Mouse (Mus musculus) lung, embryonic 14.5 days (tissue): ENCODE measurements around the gene Homer2. TPM values are rescaled to one million over a fixed set of nuclear protein-coding genes. Genes with fewer than 3 reads are reported as not detected.
A peak's percentile ranks its signal among the peaks of the same experiment; 100 is the strongest.

Experiments used
- ATAC-seq: fragments of 200-750 bp; cut with Nextera tagmentation; 2 replicates; pipeline ENCODE4 v1.8.0; 2017; ENCODE audit warnings: mild to moderate bottlenecking, moderate TSS enrichment, moderate library complexity; ENCODE audit not compliant: insufficient read depth
- DNase-seq: peaks from one replicate; pipeline ENCODE4 v3.0.0-alpha.2; 2015
- H3K27ac ChIP-seq: fragments of 300-500 bp; sonication (generic); 2 replicates; pipeline ENCODE4 v1.5.1; 2014; ENCODE audit warnings: low read depth, mild to moderate bottlenecking, moderate library complexity
- H3K27me3 ChIP-seq: fragments of 300-500 bp; sonication (generic); 2 replicates; pipeline ENCODE4 v1.6.1; 2014; ENCODE audit warnings: low read length, control low read depth; ENCODE audit not compliant: insufficient read depth
- H3K36me3 ChIP-seq: fragments of 300-500 bp; sonication (generic); 2 replicates; pipeline ENCODE4 v1.6.1; 2014; ENCODE audit warnings: control low read depth; ENCODE audit not compliant: insufficient read depth
- H3K4me1 ChIP-seq: fragments of 300-500 bp; sonication (generic); 2 replicates; pipeline ENCODE4 v1.6.1; 2014; ENCODE audit warnings: antibody characterized with exemption, control low read depth; ENCODE audit not compliant: insufficient read depth
- H3K4me2 ChIP-seq: fragments of 300-500 bp; sonication (generic); 2 replicates; pipeline ENCODE4 v1.6.1; 2014; ENCODE audit warnings: mild to moderate bottlenecking
- H3K4me3 ChIP-seq: fragments of 300-500 bp; sonication (generic); 2 replicates; pipeline ENCODE4 v1.5.1; 2014; ENCODE audit warnings: low read depth, low read length
- H3K9ac ChIP-seq: fragments of 300-500 bp; sonication (generic); 2 replicates; pipeline ENCODE4 v1.6.1; 2014
- H3K9me3 ChIP-seq: fragments of 300-500 bp; sonication (generic); 2 replicates; pipeline ENCODE4 v1.6.1; 2016; ENCODE audit warnings: low read depth, low read length, control low read depth
- CTCF ChIP-seq: IDR thresholded peaks from 2 replicates; pipeline ENCODE4 v1.5.1; 2016; ENCODE audit warnings: antibody characterized with exemption, low read depth
- WGBS: fragments of 180-500 bp; shearing (Covaris S2); extraction: QIAGEN DNeasy Blood & Tissue Kit; methylation state at CpG from one replicate; pipeline ENCODE4 v1.1.7; 2014; 5-methylcytosine and 5-hydroxymethylcytosine counted together
- polyA plus RNA-seq: library from polyadenylated mRNA; unstranded; fragments of >200 nt; fragmentation: Nextera tagmentation; extraction: Ambion mirVana; gene quantifications from 2 replicates; pipeline ENCODE4 v1.2.1, GENCODE M21; 2014

The Homer2 gene
- polyA plus RNA-seq, 1 experiment from 2014 or later = 38.2 TPM

GRCm38 (mm10) chr7:81592686-81593085 lies 114.6 kb downstream of the Homer2 start:
- Histone ChIP-seq H3K4me1 (no peaks in the 10 kb centered on the region), H3K27ac (no peak overlapping the region), H3K9ac (no peak overlapping the region), H3K4me2 (no peak overlapping the region), H3K27me3 (no peaks in the 10 kb centered on the region), H3K9me3 (no peaks in the 10 kb centered on the region), H3K36me3 (peaks cover 55% of the 10 kb centered on the region), H3K4me3 (no peak overlapping the region)
- no peak for TF ChIP-seq CTCF
- WGBS = 65% methylated on average over 9 of the region's 9 CpGs
- no peak for DNase-seq
- ATAC-seq = no peak

DNA sequence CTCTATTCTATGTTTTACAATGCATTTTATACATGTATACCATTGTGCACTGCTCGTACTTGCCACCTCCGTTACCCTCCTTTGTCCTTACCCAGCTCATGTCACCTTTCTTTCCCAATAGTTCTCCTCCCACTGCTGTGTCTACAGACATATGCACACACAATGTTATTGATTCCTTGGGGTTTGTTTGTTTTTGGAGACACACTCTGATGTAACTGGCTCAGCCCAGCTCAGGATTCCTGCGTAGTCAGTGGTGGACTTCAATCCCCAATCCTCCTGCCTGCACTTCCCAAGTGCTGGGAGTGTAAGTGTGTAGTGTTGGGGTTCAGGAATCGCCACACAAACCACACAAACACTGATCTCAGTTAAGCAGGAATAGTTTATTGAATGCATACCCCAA lies 120.1 kb downstream of the Homer2 start:
- Histone ChIP-seq H3K27ac (no peak overlapping the region), H3K4me2 (no peak overlapping the region), H3K4me1 (no peaks in the 10 kb centered on the region), H3K27me3 (no peaks in the 10 kb centered on the region), H3K9ac (no peak overlapping the region), H3K36me3 (peaks cover 43% of the 10 kb centered on the region), H3K4me3 (no peak overlapping the region), H3K9me3 (no peaks in the 10 kb centered on the region)
- DNase-seq (no peak), ATAC-seq (no peak)
- no peak for TF ChIP-seq CTCF
- WGBS = 83% methylated on average over 4 of the region's 4 CpGs

- no peak overlapping the region for H3K4me3 ChIP-seq
- H3K9me3 ChIP-seq = no peaks in the 10 kb centered on the region
- TF ChIP-seq CTCF = no peak
- peaks cover 33% of the 10 kb centered on the region for H3K36me3 ChIP-seq
- H3K27ac ChIP-seq = no peak overlapping the region
- no peak for ATAC-seq
- no peak overlapping the region for H3K9ac ChIP-seq
- no peak for DNase-seq
- no peaks in the 10 kb centered on the region for H3K4me1 ChIP-seq
- no peaks in the 10 kb centered on the region for H3K27me3 ChIP-seq
- H3K4me2 ChIP-seq = no peak overlapping the region
- 76% methylated on average over 7 of the region's 7 CpGs for WGBS
Observed at GRCm38 (mm10) chr7:81585326-81585725, 122.0 kb downstream of the Homer2 start.

GRCm38 (mm10) chr7:81583512-81583911 lies 123.8 kb downstream of the Homer2 start:
- ATAC-seq = no peak
- Histone ChIP-seq H3K27me3 (no peaks in the 10 kb centered on the region), H3K9me3 (no peaks in the 10 kb centered on the region), H3K4me3 (no peak overlapping the region), H3K36me3 (peaks cover 33% of the 10 kb centered on the region), H3K9ac (no peak overlapping the region), H3K4me1 (no peaks in the 10 kb centered on the region), H3K27ac (no peak overlapping the region), H3K4me2 (no peak overlapping the region)
- 68% methylated on average over 3 of the region's 3 CpGs for WGBS
- DNase-seq = no peak
- 0 out of 2 replicates have a peak, but pooled peaks have one; percentile 7 for TF ChIP-seq CTCF

DNA sequence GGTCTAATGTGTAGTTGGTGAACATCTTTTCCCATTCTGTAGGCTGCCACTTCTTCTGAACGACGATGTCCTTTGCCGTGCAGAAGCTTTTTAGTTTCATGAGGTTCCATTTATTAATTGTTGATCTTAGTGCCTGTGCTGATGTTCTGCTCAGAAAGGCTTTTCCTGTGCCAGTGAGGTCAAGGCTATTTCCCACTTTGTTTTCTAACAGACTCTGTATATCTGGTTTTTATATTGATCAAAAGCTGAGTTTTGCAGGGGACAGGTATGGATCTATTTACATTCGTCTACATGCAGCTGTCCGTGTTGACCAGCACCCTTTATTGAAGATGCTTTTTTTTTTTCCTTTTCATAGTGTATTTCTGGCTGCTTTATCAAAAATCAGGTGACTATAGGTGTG lies 128.0 kb downstream of the Homer2 start:
- Histone ChIP-seq H3K36me3 (peaks cover 22% of the 10 kb centered on the region), H3K4me3 (no peak overlapping the region), H3K27me3 (no peaks in the 10 kb centered on the region), H3K4me1 (no peaks in the 10 kb centered on the region), H3K27ac (no peak overlapping the region), H3K9me3 (no peaks in the 10 kb centered on the region), H3K4me2 (no peak overlapping the region), H3K9ac (no peak overlapping the region)
- DNase-seq (no peak), ATAC-seq (no peak)
- TF ChIP-seq CTCF = no peak
- WGBS = 95% methylated on average over 5 of the region's 5 CpGs

DNA sequence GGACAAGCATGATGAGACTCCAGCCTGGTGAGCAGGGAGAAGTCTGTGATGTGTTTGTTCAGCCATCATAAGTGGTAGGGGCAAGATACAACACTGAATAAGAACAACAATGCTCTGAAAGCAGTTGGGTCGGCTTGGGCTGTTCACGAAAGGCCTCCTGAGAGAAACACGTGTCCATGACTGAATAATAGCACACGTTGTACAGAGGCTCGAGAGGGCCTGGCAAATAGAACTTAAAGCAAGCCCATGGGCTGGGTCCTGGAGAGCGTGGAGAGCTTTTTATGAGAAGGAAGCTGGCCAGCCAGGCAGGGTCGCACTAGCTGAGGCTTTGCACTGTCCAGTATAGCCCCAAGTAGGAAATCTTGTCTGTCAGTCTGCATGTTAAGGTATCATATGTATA lies 128.9 kb downstream of the Homer2 start:
- Histone ChIP-seq H3K4me3 (no peak overlapping the region), H3K27me3 (no peaks in the 10 kb centered on the region), H3K9me3 (no peaks in the 10 kb centered on the region), H3K27ac (no peak overlapping the region), H3K36me3 (peaks cover 22% of the 10 kb centered on the region), H3K4me1 (no peaks in the 10 kb centered on the region), H3K4me2 (no peak overlapping the region), H3K9ac (no peak overlapping the region)
- no peak for TF ChIP-seq CTCF
- ATAC-seq = no peak
- DNase-seq = no peak
- WGBS = 87% methylated on average over 7 of the region's 7 CpGs

DNA sequence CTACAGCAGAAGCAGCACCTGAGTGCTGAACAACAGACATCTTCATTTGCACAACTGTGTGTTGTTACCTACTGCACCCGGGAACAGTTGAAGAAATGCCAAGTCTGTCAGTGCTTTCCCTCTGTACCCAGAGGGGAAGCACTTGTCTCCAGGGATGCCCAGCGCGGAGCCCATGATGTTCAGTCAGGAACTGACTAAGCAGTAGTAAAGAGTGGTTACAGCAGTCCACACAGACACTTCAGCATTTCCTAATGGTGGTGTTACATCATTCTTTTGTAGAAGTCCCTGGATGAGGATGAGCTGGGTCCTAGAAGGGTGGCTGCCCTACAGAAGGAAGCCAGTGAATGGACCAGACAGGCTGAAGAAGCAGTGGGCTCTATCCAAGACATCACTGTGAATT lies 129.5 kb downstream of the Homer2 start:
- DNase-seq (no peak), ATAC-seq (no peak)
- no peak for TF ChIP-seq CTCF
- Histone ChIP-seq H3K36me3 (peaks cover 22% of the 10 kb centered on the region), H3K9ac (no peak overlapping the region), H3K27me3 (no peaks in the 10 kb centered on the region), H3K4me3 (no peak overlapping the region), H3K9me3 (no peaks in the 10 kb centered on the region), H3K27ac (no peak overlapping the region), H3K4me2 (no peak overlapping the region), H3K4me1 (no peaks in the 10 kb centered on the region)
- 90% methylated on average over 3 of the region's 3 CpGs for WGBS

GRCm38 (mm10) chr7:81575606-81576005 lies 131.7 kb downstream of the Homer2 start:
- Histone ChIP-seq H3K27ac (no peak overlapping the region), H3K9me3 (no peaks in the 10 kb centered on the region), H3K4me3 (no peak overlapping the region), H3K4me1 (0 out of 2 replicates have a peak, but pooled peaks cover 5% of the 10 kb centered on the region), H3K36me3 (peaks cover 22% of the 10 kb centered on the region), H3K27me3 (no peaks in the 10 kb centered on the region), H3K9ac (no peak overlapping the region), H3K4me2 (no peak overlapping the region)
- 89% methylated on average over 10 of the region's 10 CpGs for WGBS
- ATAC-seq (no peak), DNase-seq (no peak)
- TF ChIP-seq CTCF = no peak
